Mouse (Mus musculus) splenic B cell, adult 2 months (primary cell): ENCODE results near the gene Prkg1.

Experiments
- DNase-seq: peaks from one replicate; pipeline ENCODE4 v3.0.0-alpha.2; 2011; ENCODE audit warnings: low read depth, low spot score
- H3K27me3 ChIP-seq: 2 replicates; pipeline ENCODE4 v1.6.1; 2012; ENCODE audit warnings: mild to moderate bottlenecking, low read length, moderate library complexity, mixed read lengths; ENCODE audit not compliant: control insufficient read depth, poor library complexity, insufficient read depth, severe bottlenecking
- H3K36me3 ChIP-seq: 2 replicates; pipeline ENCODE4 v1.6.1; 2012; ENCODE audit warnings: mild to moderate bottlenecking, low read length, moderate library complexity, mixed read lengths; ENCODE audit not compliant: control insufficient read depth, poor library complexity, insufficient read depth, severe bottlenecking

Gene Prkg1

GRCm38 (mm10) chr19:31764801-31765340 lies at the start of gene Prkg1:
Gene Prkg1 (minus strand): TSS chr19:31765033.
- Histone ChIP-seq H3K27me3 (no peaks in the 10 kb centered on the region; the same call in 1 of the 2 replicates), H3K36me3 (no peaks in the 10 kb centered on the region)
- DNase-seq = no peak

DNA sequence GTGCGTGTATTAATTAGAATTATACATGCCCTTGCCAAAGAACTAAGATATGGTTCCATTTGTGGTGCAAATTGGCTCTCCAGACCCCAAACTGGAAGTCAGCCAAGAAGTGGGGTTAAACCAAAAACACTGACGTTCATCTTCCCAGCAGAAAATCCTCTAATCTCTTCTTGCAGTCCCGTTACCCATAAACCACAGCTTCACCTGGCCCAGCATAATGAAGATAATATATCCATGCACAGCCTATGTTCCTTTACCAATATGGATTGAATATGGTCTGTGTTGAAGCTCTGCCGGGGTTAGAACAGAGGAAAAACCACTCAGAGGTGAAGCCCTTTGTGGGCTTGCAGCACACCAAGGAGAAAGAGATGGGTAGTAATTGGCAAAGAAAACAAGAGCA lies 48.3 kb upstream of the Prkg1 start:
- Histone ChIP-seq H3K27me3 (no peaks in the 10 kb centered on the region), H3K36me3 (no peaks in the 10 kb centered on the region)
- DNase-seq = no peak

DNA sequence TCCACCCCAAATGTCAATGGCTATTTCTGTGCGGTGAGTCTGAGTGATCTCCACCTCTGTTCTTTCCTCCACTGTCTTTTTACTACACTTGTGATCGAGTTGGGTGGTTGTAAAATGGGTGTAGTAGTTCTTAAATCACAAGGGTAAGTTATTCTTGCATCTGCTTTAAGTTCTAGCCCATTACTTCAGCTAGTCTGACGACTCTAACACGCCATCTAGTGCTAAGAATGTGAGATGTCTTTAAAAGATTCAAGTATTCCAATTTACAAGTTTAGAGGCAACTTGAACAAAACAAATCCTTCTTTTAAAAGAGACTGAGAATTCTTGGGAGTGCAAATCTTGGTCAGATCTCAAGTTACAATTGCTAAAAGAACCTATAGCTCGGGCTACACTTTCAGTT lies 46.5 kb upstream of the Prkg1 start:
- Histone ChIP-seq H3K36me3 (no peaks in the 10 kb centered on the region), H3K27me3 (no peaks in the 10 kb centered on the region)
- DNase-seq = no peak

DNA sequence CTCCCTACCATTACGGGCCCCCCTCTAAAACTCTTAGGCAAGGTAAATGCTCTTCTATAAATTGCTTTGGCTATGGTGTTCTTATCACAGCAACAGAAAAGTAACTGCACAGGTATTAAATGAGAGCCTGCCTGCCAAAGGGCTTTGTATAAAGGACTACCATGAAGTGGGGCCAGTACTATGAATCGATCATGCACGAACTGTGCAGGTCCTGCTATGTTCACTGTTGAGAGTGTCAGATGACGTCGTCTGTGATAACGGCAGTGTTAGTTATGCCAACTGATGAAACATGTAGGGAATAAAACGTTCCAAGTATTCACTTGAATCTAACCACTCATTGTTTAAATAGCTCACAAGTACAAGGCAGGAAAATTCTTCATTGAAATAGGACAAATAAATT lies 40.6 kb upstream of the Prkg1 start:
- H3K27me3 ChIP-seq = no peaks in the 10 kb centered on the region
- H3K36me3 ChIP-seq = no peaks in the 10 kb centered on the region
- DNase-seq = no peak

DNA sequence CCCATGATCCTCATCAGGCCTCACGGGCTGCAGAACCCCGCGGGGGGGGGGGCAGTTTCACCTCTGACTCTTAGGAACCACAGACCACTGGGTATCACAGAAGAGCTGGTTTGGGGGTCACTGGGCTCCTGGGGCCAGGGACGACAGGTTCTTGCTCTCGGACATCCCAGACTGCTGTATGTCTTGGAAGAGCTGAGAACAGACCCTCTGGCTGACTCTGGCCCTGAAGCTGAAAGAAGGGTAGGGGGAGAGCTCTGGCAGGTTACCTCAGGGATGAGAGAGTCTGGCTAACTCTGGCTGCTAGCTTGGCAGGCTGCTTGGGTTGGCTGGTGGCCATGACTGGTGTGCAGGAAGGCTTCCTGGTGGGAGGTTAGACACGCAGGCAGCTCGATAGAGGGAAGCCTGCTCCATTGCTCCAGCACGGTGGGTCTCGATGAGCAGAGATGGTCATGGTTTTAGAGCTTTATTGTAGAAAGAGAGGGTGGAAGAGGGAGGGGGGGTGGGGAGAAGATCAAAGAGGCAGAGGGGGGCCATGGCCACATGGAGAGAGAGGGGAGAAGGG lies 30.7 kb upstream of the Prkg1 start:
- DNase-seq = no peak
- Histone ChIP-seq H3K27me3 (no peaks in the 10 kb centered on the region), H3K36me3 (no peaks in the 10 kb centered on the region)

- no peaks in the 10 kb centered on the region for H3K27me3 ChIP-seq
- no peaks in the 10 kb centered on the region for H3K36me3 ChIP-seq
- DNase-seq = no peak
Measured at GRCm38 (mm10) chr19:31791724-31792123, 26.9 kb upstream of the Prkg1 start.

GRCm38 (mm10) chr19:31781521-31782018 lies 16.7 kb upstream of the Prkg1 start:
- Histone ChIP-seq H3K27me3 (no peaks in the 10 kb centered on the region), H3K36me3 (no peaks in the 10 kb centered on the region)
- DNase-seq = no peak

DNA sequence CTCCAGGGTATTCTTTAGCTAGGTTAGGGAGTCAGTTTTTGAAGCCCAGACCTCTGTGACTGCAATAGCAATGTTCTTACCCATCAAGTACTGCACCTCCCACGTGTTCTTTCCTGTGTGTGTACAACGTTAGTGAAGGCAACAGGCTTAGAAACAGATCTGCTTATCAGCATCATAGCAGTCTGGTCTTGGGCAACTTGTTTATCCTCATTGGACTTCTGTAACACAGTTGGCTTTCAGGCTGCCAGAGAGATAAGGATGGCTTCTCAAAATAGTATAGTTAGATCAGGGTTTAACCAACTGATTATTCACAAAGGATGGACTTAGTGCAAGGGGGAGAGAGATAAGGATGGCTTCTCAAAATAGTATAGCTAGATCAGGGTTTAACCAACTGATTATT lies 16.2 kb upstream of the Prkg1 start:
- no peak for DNase-seq
- H3K36me3 ChIP-seq = no peaks in the 10 kb centered on the region
- H3K27me3 ChIP-seq = no peaks in the 10 kb centered on the region

- no peaks in the 10 kb centered on the region for H3K36me3 ChIP-seq
- H3K27me3 ChIP-seq = no peaks in the 10 kb centered on the region
- DNase-seq = no peak
Measured at GRCm38 (mm10) chr19:31780222-31780621, 15.4 kb upstream of the Prkg1 start.

- no peak for DNase-seq
- no peaks in the 10 kb centered on the region for H3K36me3 ChIP-seq
- H3K27me3 ChIP-seq = no peaks in the 10 kb centered on the region
Measured at GRCm38 (mm10) chr19:31779021-31779420, 14.2 kb upstream of the Prkg1 start.

DNA sequence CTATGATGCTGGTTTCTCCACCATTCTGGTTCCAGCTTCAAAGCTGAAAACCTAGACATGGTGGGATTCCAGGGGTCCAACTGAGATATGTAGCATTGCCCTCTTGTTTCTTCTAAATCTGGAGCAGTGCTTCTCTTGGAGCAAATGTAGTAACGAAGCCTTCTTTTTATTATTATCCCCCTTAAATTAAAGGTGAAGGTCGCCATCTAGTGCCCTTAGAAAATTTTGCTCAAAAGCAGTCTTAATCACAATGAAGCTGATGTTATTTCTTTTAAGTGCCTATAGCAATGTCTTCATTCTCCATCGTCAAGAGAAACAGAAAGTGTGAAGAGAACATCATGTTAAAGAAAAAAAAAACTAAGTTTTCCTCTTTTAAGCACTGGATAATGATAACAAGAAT lies 2.2 kb upstream of the Prkg1 start:
- no peaks in the 10 kb centered on the region for H3K36me3 ChIP-seq
- no peak for DNase-seq
- no peaks in the 10 kb centered on the region; the same call in 1 of the 2 replicates for H3K27me3 ChIP-seq

DNA sequence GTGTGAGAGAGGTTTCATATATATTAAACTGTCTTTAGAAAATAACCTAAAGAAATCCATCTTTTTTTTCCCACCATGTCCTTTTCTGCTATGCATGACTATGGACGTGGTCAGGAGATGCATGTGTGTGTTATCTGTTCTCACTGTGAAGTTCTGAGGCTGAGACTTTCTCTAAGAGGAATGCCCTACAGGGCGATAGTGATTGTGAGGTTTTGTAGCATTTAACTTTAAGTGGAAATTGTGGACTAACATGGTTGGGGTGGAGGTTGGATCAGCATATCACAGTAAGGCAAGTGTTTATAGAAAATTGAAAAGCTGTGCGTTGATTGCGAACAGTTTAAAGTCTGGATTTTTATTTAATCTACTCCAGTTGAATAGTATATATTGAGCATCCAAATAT lies 618 bp upstream of the Prkg1 start:
- no peaks in the 10 kb centered on the region for H3K36me3 ChIP-seq
- H3K27me3 ChIP-seq = no peaks in the 10 kb centered on the region; the same call in 1 of the 2 replicates
- DNase-seq = no peak

DNA sequence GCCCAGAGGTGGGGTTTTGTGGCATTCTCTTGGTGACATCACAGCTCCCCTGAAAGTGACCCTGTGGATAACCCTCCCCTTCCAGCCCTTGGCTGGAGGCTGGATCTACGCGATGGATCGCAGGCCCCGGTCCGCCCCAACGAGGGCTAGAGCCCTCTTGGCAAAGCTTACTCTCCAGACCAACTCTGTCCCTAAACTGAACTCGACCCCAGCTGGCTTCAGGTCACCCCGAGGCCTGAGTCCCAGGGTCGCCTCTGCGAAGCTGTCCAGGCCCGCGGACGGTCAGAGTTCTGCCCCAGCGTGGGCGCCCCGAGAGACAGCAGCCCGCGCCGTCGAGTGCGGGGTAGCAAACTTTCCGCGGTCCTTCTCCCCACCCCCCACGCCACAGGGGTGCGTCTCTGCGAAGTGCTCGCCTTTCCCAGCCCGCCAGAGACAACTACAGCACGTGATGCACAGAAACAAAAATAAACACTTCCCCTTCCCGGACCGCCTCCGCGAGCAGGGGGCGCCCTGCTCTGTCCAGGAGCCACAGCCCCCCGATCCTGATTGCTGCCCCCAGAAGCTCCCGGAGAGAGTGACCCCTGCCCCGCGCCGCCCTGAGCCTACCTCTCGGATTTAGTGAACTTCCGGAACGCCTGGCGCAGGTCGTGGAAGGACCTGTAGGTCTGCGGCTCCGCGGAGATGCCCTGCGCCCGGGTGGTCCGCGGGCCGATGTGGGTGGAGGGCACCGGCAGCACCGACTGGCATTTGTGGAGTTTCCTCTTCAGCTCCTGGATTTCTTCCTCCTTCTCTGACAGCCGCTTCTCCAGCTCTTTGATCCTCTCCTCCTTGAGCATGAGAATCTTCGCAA lies 657 bp downstream of the Prkg1 start:
- H3K27me3 ChIP-seq = no peaks in the 10 kb centered on the region; the same call in 1 of the 2 replicates
- DNase-seq = peak; percentile 7
- no peaks in the 10 kb centered on the region for H3K36me3 ChIP-seq

DNA sequence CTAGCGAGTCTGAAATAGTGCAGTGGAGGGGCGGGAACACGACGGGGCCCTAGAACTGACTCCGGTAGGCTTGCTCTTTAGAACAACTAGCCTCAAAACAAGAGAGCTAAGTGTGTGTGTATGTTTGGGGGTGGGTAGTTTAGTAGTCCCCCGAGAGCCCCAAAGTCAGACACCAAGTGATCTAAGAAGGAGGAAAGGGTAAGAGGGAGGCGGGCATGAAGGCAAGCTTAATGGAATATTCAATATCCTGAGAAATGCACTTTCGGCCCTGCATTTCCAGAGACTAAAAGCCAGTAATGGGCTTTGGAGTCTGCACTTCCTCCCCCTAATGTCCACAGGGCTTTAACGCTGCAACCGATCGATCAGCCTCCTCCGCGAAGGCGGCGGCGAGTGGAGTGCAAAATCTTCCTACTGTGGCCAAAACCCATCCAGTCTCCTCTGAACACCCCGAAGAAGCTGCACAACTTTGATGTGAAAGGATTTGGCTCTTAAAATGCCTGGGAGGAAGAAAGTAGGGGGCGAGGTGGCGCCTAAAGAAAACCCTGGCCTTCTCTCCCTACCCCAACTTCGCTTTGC lies 1.5 kb downstream of the Prkg1 start:
- no peak for DNase-seq
- H3K36me3 ChIP-seq = no peaks in the 10 kb centered on the region
- no peaks in the 10 kb centered on the region; the same call in 1 of the 2 replicates for H3K27me3 ChIP-seq
